Mouse (Mus musculus): ENCODE results near the gene Usp29. TPM values are rescaled to one million over a fixed set of nuclear protein-coding genes. Genes with fewer than 3 reads are reported as not detected.

Gene Usp29
- polyA plus RNA-seq, 1 experiment: 0.02 TPM

- no peak overlapping the region for H3K4me3 ChIP-seq (replicated peaks)
- no peaks in the 10 kb centered on the region for H3K27me3 ChIP-seq (ENCODE audit: control insufficient read depth)
- no peaks in the 10 kb centered on the region for H3K36me3 ChIP-seq (ENCODE audit: control insufficient read depth)
- no peak for TF ChIP-seq TAL1 (IDR thresholded peaks at IDR 0.05; ENCODE audit: low read length)
- no peak for TF ChIP-seq GATA1 (IDR thresholded peaks at IDR 0.05; ENCODE audit: low read length)
- H3K4me1 ChIP-seq (ENCODE audit: control insufficient read depth): no peaks in the 10 kb centered on the region
- H3K9me3 ChIP-seq (ENCODE audit: control insufficient read depth, low read length): no peaks in the 10 kb centered on the region
These were observed 120.9 kb downstream of the Usp29 start for GRCm38 (mm10) chr7:6851256-6851655.

- H3K4me3 ChIP-seq (replicated peaks): no peak overlapping the region
- no peaks in the 10 kb centered on the region for H3K36me3 ChIP-seq (ENCODE audit: control insufficient read depth)
- H3K4me1 ChIP-seq (ENCODE audit: control insufficient read depth): no peaks in the 10 kb centered on the region
- no peaks in the 10 kb centered on the region for H3K9me3 ChIP-seq (ENCODE audit: control insufficient read depth, low read length)
- TF ChIP-seq GATA1 (IDR thresholded peaks at IDR 0.05; ENCODE audit: low read length) (no peak), TAL1 (IDR thresholded peaks at IDR 0.05; ENCODE audit: low read length) (no peak)
- H3K27me3 ChIP-seq (ENCODE audit: control insufficient read depth): no peaks in the 10 kb centered on the region
These were observed 121.5 kb downstream of the Usp29 start for GRCm38 (mm10) chr7:6851717-6852503.

- Histone ChIP-seq H3K36me3 (ENCODE audit: control insufficient read depth) (no peaks in the 10 kb centered on the region), H3K4me3 (replicated peaks) (no peak overlapping the region), H3K27me3 (ENCODE audit: control insufficient read depth) (no peaks in the 10 kb centered on the region), H3K4me1 (ENCODE audit: control insufficient read depth) (no peaks in the 10 kb centered on the region), H3K9me3 (ENCODE audit: control insufficient read depth, low read length) (no peaks in the 10 kb centered on the region)
- TF ChIP-seq GATA1 (IDR thresholded peaks at IDR 0.05; ENCODE audit: low read length) (no peak), TAL1 (IDR thresholded peaks at IDR 0.05; ENCODE audit: low read length) (no peak)
These were observed 125.4 kb downstream of the Usp29 start for GRCm38 (mm10) chr7:6855613-6856405.

GRCm38 (mm10) chr7:6858694-6859270 lies 128.4 kb downstream of the Usp29 start:
- Histone ChIP-seq H3K36me3 (ENCODE audit: control insufficient read depth) (no peaks in the 10 kb centered on the region), H3K4me3 (replicated peaks) (no peak overlapping the region), H3K4me1 (ENCODE audit: control insufficient read depth) (no peaks in the 10 kb centered on the region), H3K9me3 (ENCODE audit: control insufficient read depth, low read length) (no peaks in the 10 kb centered on the region), H3K27me3 (ENCODE audit: control insufficient read depth) (no peaks in the 10 kb centered on the region)
- TF ChIP-seq GATA1 (IDR thresholded peaks at IDR 0.05; ENCODE audit: low read length): no peak
- no peak for TF ChIP-seq TAL1 (IDR thresholded peaks at IDR 0.05; ENCODE audit: low read length)

- no peaks in the 10 kb centered on the region for H3K9me3 ChIP-seq (ENCODE audit: control insufficient read depth, low read length)
These were observed 130.3 kb downstream of the Usp29 start for GRCm38 (mm10) chr7:6860689-6861088.

GRCm38 (mm10) chr7:6866351-6866750 lies 136.0 kb downstream of the Usp29 start:
- Histone ChIP-seq H3K27me3 (ENCODE audit: control insufficient read depth) (no peaks in the 10 kb centered on the region), H3K36me3 (ENCODE audit: control insufficient read depth) (no peaks in the 10 kb centered on the region), H3K4me3 (replicated peaks) (no peak overlapping the region), H3K9me3 (ENCODE audit: control insufficient read depth, low read length) (no peaks in the 10 kb centered on the region), H3K4me1 (ENCODE audit: control insufficient read depth) (no peaks in the 10 kb centered on the region)
- TF ChIP-seq TAL1 (IDR thresholded peaks at IDR 0.05; ENCODE audit: low read length): no peak
- no peak for TF ChIP-seq GATA1 (IDR thresholded peaks at IDR 0.05; ENCODE audit: low read length)

More at GRCm38 (mm10) chr7:6860689-6861088, 130.3 kb downstream of the Usp29 start:
- TF ChIP-seq TAL1 (IDR thresholded peaks at IDR 0.05; ENCODE audit: low read length) (no peak), GATA1 (IDR thresholded peaks at IDR 0.05; ENCODE audit: low read length) (no peak)
- H3K36me3 ChIP-seq (ENCODE audit: control insufficient read depth): no peaks in the 10 kb centered on the region
- H3K4me3 ChIP-seq (replicated peaks): no peak overlapping the region
- H3K27me3 ChIP-seq (ENCODE audit: control insufficient read depth): no peaks in the 10 kb centered on the region
- H3K4me1 ChIP-seq (ENCODE audit: control insufficient read depth): no peaks in the 10 kb centered on the region

- H3K9me3 ChIP-seq (ENCODE audit: control insufficient read depth, low read length): no peaks in the 10 kb centered on the region
- TF ChIP-seq GATA1 (IDR thresholded peaks at IDR 0.05; ENCODE audit: low read length) (no peak), TAL1 (IDR thresholded peaks at IDR 0.05; ENCODE audit: low read length) (no peak)
- H3K36me3 ChIP-seq (ENCODE audit: control insufficient read depth): no peaks in the 10 kb centered on the region
- H3K4me1 ChIP-seq (ENCODE audit: control insufficient read depth): no peaks in the 10 kb centered on the region
- H3K27me3 ChIP-seq (ENCODE audit: control insufficient read depth): no peaks in the 10 kb centered on the region
- H3K4me3 ChIP-seq (replicated peaks): no peak overlapping the region
These were observed 138.5 kb downstream of the Usp29 start for GRCm38 (mm10) chr7:6868831-6869230.

- H3K36me3 ChIP-seq (ENCODE audit: control insufficient read depth): no peaks in the 10 kb centered on the region
- no peak overlapping the region for H3K4me3 ChIP-seq (replicated peaks)
- no peak for TF ChIP-seq GATA1 (IDR thresholded peaks at IDR 0.05; ENCODE audit: low read length)
- H3K9me3 ChIP-seq (ENCODE audit: control insufficient read depth, low read length): peaks cover 2% of the 10 kb centered on the region; the same call in 1 of the 2 replicates
- no peaks in the 10 kb centered on the region for H3K4me1 ChIP-seq (ENCODE audit: control insufficient read depth)
- H3K27me3 ChIP-seq (ENCODE audit: control insufficient read depth): no peaks in the 10 kb centered on the region
These were observed 139.2 kb downstream of the Usp29 start for GRCm38 (mm10) chr7:6869556-6869955.

- H3K27me3 ChIP-seq (ENCODE audit: control insufficient read depth): no peaks in the 10 kb centered on the region
- no peak overlapping the region for H3K4me3 ChIP-seq (replicated peaks)
- H3K4me1 ChIP-seq (ENCODE audit: control insufficient read depth): no peaks in the 10 kb centered on the region
- peaks cover 2% of the 10 kb centered on the region; the same call in 1 of the 2 replicates for H3K9me3 ChIP-seq (ENCODE audit: control insufficient read depth, low read length)
- H3K36me3 ChIP-seq (ENCODE audit: control insufficient read depth): no peaks in the 10 kb centered on the region
- no peak for TF ChIP-seq GATA1 (IDR thresholded peaks at IDR 0.05; ENCODE audit: low read length)
- TF ChIP-seq TAL1 (IDR thresholded peaks at IDR 0.05; ENCODE audit: low read length): no peak
These were observed 144.1 kb downstream of the Usp29 start for GRCm38 (mm10) chr7:6874448-6874847.

Measured in erythroblast, embryonic 14.5 days (primary cell).